Mouse (Mus musculus): ENCODE measurements around the gene Cfap100. TPM values are rescaled to one million over a fixed set of nuclear protein-coding genes. Genes with fewer than 3 reads are reported as not detected.
A peak's percentile ranks its signal among the peaks of the same experiment; 100 is the strongest.

The Cfap100 gene
- total and polyA plus RNA-seq, 2 experiments = 0.28 to 0.33 TPM

- Histone ChIP-seq H3K4me3 (ENCODE audit: insufficient read depth, low read depth, low read length) (peak overlapping the region; percentile 78), H3K36me3 (ENCODE audit: control insufficient read depth, insufficient read depth, low read length) (no peaks in the 10 kb centered on the region), H3K4me1 (ENCODE audit: control insufficient read depth, insufficient read depth, low read length) (peaks cover 16% of the 10 kb centered on the region), H3K9ac (ENCODE audit: low read depth, low read length) (peak overlapping the region; percentile 65), H3K27ac (replicated peaks; ENCODE audit: insufficient read depth, low read depth, low read length) (peak overlapping the region; percentile 90), H3K27me3 (ENCODE audit: control insufficient read depth, insufficient read depth, low read length) (no peaks in the 10 kb centered on the region), H3K79me2 (ENCODE audit: control insufficient read depth, insufficient read depth, low read length) (peaks cover 3% of the 10 kb centered on the region; the same call in 1 of the 2 replicates)
- DNase-seq (ENCODE audit: extremely low read depth, low read depth, low spot score) = peak; percentile 79
- TF ChIP-seq POLR2A (IDR thresholded peaks at IDR 0.05; ENCODE audit: extremely low read depth, insufficient read depth, low read length) = no peak
- TF ChIP-seq CTCF (IDR thresholded peaks at IDR 0.05; ENCODE audit: low read depth, low read length) = no peak
- WGBS = 44% methylated on average over 2 of the region's 2 CpGs
These were observed 32.6 kb upstream of the Cfap100 start for GRCm38 (mm10) chr6:90461181-90461580.

- peaks cover 13% of the 10 kb centered on the region for H3K4me1 ChIP-seq (ENCODE audit: control insufficient read depth, insufficient read depth, low read length)
- no peak overlapping the region for H3K27ac ChIP-seq (replicated peaks; ENCODE audit: insufficient read depth, low read depth, low read length)
- DNase-seq (ENCODE audit: extremely low read depth, low read depth, low spot score) = no peak
- TF ChIP-seq POLR2A (IDR thresholded peaks at IDR 0.05; ENCODE audit: extremely low read depth, insufficient read depth, low read length) (no peak), CTCF (IDR thresholded peaks at IDR 0.05; ENCODE audit: low read depth, low read length) (no peak)
- no peaks in the 10 kb centered on the region for H3K79me2 ChIP-seq (ENCODE audit: control insufficient read depth, insufficient read depth, low read length)
- 87% methylated on average over 2 of the region's 2 CpGs for WGBS
- no peak overlapping the region for H3K9ac ChIP-seq (ENCODE audit: low read depth, low read length)
- H3K36me3 ChIP-seq (ENCODE audit: control insufficient read depth, insufficient read depth, low read length) = no peaks in the 10 kb centered on the region
- no peaks in the 10 kb centered on the region for H3K27me3 ChIP-seq (ENCODE audit: control insufficient read depth, insufficient read depth, low read length)
- H3K4me3 ChIP-seq (ENCODE audit: insufficient read depth, low read depth, low read length) = no peak overlapping the region
These were observed 28.8 kb upstream of the Cfap100 start for GRCm38 (mm10) chr6:90457421-90457820.

- no peaks in the 10 kb centered on the region for H3K36me3 ChIP-seq (ENCODE audit: control insufficient read depth, insufficient read depth, low read length)
- 93% methylated on average over 5 of the region's 5 CpGs for WGBS
- no peak overlapping the region for H3K27ac ChIP-seq (replicated peaks; ENCODE audit: insufficient read depth, low read depth, low read length)
- no peak overlapping the region for H3K4me3 ChIP-seq (ENCODE audit: insufficient read depth, low read depth, low read length)
- no peak for DNase-seq (ENCODE audit: extremely low read depth, low read depth, low spot score)
- H3K4me1 ChIP-seq (ENCODE audit: control insufficient read depth, insufficient read depth, low read length) = peaks cover 6% of the 10 kb centered on the region
- no peaks in the 10 kb centered on the region for H3K27me3 ChIP-seq (ENCODE audit: control insufficient read depth, insufficient read depth, low read length)
- no peak overlapping the region for H3K9ac ChIP-seq (ENCODE audit: low read depth, low read length)
- TF ChIP-seq CTCF (IDR thresholded peaks at IDR 0.05; ENCODE audit: low read depth, low read length) = no peak
- no peak for TF ChIP-seq POLR2A (IDR thresholded peaks at IDR 0.05; ENCODE audit: extremely low read depth, insufficient read depth, low read length)
- no peaks in the 10 kb centered on the region for H3K79me2 ChIP-seq (ENCODE audit: control insufficient read depth, insufficient read depth, low read length)
These were observed 25.2 kb upstream of the Cfap100 start for GRCm38 (mm10) chr6:90453751-90454150.

- TF ChIP-seq POLR2A (IDR thresholded peaks at IDR 0.05; ENCODE audit: extremely low read depth, insufficient read depth, low read length) (no peak), CTCF (IDR thresholded peaks at IDR 0.05; ENCODE audit: low read depth, low read length) (no peak)
- H3K36me3 ChIP-seq (ENCODE audit: control insufficient read depth, insufficient read depth, low read length) = no peaks in the 10 kb centered on the region
- no peak for DNase-seq (ENCODE audit: extremely low read depth, low read depth, low spot score)
These were observed 24.0 kb upstream of the Cfap100 start for GRCm38 (mm10) chr6:90452603-90453002.

GRCm38 (mm10) chr6:90451512-90451911, 22.9 kb upstream of the Cfap100 start:
- Histone ChIP-seq H3K9ac (ENCODE audit: low read depth, low read length) (peak overlapping the region; percentile 22; the same call in 1 of the 2 replicates), H3K79me2 (ENCODE audit: control insufficient read depth, insufficient read depth, low read length) (no peaks in the 10 kb centered on the region), H3K36me3 (ENCODE audit: control insufficient read depth, insufficient read depth, low read length) (no peaks in the 10 kb centered on the region), H3K4me3 (ENCODE audit: insufficient read depth, low read depth, low read length) (no peak overlapping the region), H3K4me1 (ENCODE audit: control insufficient read depth, insufficient read depth, low read length) (peaks cover 6% of the 10 kb centered on the region), H3K27ac (replicated peaks; ENCODE audit: insufficient read depth, low read depth, low read length) (peak overlapping the region; percentile 73), H3K27me3 (ENCODE audit: control insufficient read depth, insufficient read depth, low read length) (no peaks in the 10 kb centered on the region)
- DNase-seq (ENCODE audit: extremely low read depth, low read depth, low spot score) = no peak
- WGBS = 68% methylated on average over 5 of the region's 5 CpGs
- no peak for TF ChIP-seq POLR2A (IDR thresholded peaks at IDR 0.05; ENCODE audit: extremely low read depth, insufficient read depth, low read length)

More at GRCm38 (mm10) chr6:90452603-90453002, 24.0 kb upstream of the Cfap100 start:
- Histone ChIP-seq H3K27me3 (ENCODE audit: control insufficient read depth, insufficient read depth, low read length) (no peaks in the 10 kb centered on the region), H3K4me3 (ENCODE audit: insufficient read depth, low read depth, low read length) (no peak overlapping the region), H3K9ac (ENCODE audit: low read depth, low read length) (no peak overlapping the region), H3K4me1 (ENCODE audit: control insufficient read depth, insufficient read depth, low read length) (peaks cover 6% of the 10 kb centered on the region), H3K27ac (replicated peaks; ENCODE audit: insufficient read depth, low read depth, low read length) (no peak overlapping the region), H3K79me2 (ENCODE audit: control insufficient read depth, insufficient read depth, low read length) (no peaks in the 10 kb centered on the region)

- Histone ChIP-seq H3K9ac (ENCODE audit: low read depth, low read length) (peak overlapping the region; percentile 42), H3K36me3 (ENCODE audit: control insufficient read depth, insufficient read depth, low read length) (no peaks in the 10 kb centered on the region), H3K27me3 (ENCODE audit: control insufficient read depth, insufficient read depth, low read length) (no peaks in the 10 kb centered on the region), H3K4me3 (ENCODE audit: insufficient read depth, low read depth, low read length) (no peak overlapping the region), H3K4me1 (ENCODE audit: control insufficient read depth, insufficient read depth, low read length) (peaks cover 6% of the 10 kb centered on the region), H3K27ac (replicated peaks; ENCODE audit: insufficient read depth, low read depth, low read length) (peak overlapping the region; percentile 73), H3K79me2 (ENCODE audit: control insufficient read depth, insufficient read depth, low read length) (no peaks in the 10 kb centered on the region)
- TF ChIP-seq CTCF (IDR thresholded peaks at IDR 0.05; ENCODE audit: low read depth, low read length) = no peak
- no peak for TF ChIP-seq POLR2A (IDR thresholded peaks at IDR 0.05; ENCODE audit: extremely low read depth, insufficient read depth, low read length)
- peak; percentile 96 for DNase-seq (ENCODE audit: extremely low read depth, low read depth, low spot score)
- 5% methylated on average over 5 of the region's 5 CpGs for WGBS
These were observed 22.1 kb upstream of the Cfap100 start for GRCm38 (mm10) chr6:90450697-90451096.
